Mouse (Mus musculus): Measurements from ENCODE around the gene Spata13. TPM values are rescaled to one million over a fixed set of nuclear protein-coding genes. Genes with fewer than 3 reads are reported as not detected.

Spata13 gene
- polyA plus RNA-seq, 1 experiment from 2014 or later: 73.2 TPM

DNA sequence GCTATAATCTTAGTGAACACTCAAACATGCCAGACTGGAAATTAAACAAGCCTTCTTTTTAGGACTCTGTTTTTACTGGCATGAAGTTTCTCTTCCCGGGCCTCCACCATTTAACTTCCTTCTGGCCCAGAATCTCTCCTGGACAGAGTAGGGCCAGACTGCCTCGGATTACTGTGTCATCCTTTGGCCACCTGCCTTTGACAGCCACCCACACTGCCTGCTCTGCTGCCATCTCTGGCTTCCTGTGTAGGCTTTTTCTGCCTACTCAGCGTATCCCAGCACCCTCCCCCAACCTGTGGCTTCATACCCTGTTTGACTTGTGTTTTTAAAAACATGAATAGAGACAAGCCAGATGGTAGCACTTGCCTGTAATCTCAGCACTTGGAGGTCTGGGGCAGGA lies 71.2 kb downstream of the Spata13 start:
- no peak overlapping the region for H3K27ac ChIP-seq (ENCODE audit: low read depth, low read length)
- no peaks in the 10 kb centered on the region for H3K4me1 ChIP-seq (replicated peaks; ENCODE audit: control insufficient read depth, insufficient read depth, low read length)
- H3K27me3 ChIP-seq (ENCODE audit: control insufficient read depth, insufficient read depth, low read length): no peaks in the 10 kb centered on the region
- no peak overlapping the region for H3K9ac ChIP-seq (ENCODE audit: low read depth, low read length)
- WGBS: 74% methylated on average over 3 of the region's 3 CpGs
- DNase-seq (ENCODE audit: low spot score) (no peak), ATAC-seq (ENCODE audit: low FRiP score) (no peak)
- H3K4me3 ChIP-seq (ENCODE audit: low read depth, low read length): no peak overlapping the region
- no peak overlapping the region for H3K4me2 ChIP-seq (replicated peaks; ENCODE audit: low read depth, low read length)
- H3K9me3 ChIP-seq (ENCODE audit: control insufficient read depth, low read length): no peaks in the 10 kb centered on the region
- H3K36me3 ChIP-seq (ENCODE audit: control insufficient read depth, insufficient read depth, low read length): no peaks in the 10 kb centered on the region

- Histone ChIP-seq H3K4me3 (ENCODE audit: low read depth, low read length) (no peak overlapping the region), H3K4me2 (replicated peaks; ENCODE audit: low read depth, low read length) (no peak overlapping the region), H3K27me3 (ENCODE audit: control insufficient read depth, insufficient read depth, low read length) (no peaks in the 10 kb centered on the region), H3K4me1 (replicated peaks; ENCODE audit: control insufficient read depth, insufficient read depth, low read length) (no peaks in the 10 kb centered on the region), H3K27ac (ENCODE audit: low read depth, low read length) (no peak overlapping the region), H3K9ac (ENCODE audit: low read depth, low read length) (no peak overlapping the region), H3K36me3 (ENCODE audit: control insufficient read depth, insufficient read depth, low read length) (no peaks in the 10 kb centered on the region), H3K9me3 (ENCODE audit: control insufficient read depth, low read length) (no peaks in the 10 kb centered on the region)
- no peak for ATAC-seq (ENCODE audit: low FRiP score)
- WGBS: 72% methylated on average over 11 of the region's 11 CpGs
- DNase-seq (ENCODE audit: low spot score): no peak
Observed at GRCm38 (mm10) chr14:60709192-60709591, 75.4 kb downstream of the Spata13 start.

GRCm38 (mm10) chr14:60709749-60710148 lies 75.9 kb downstream of the Spata13 start:
- Histone ChIP-seq H3K4me1 (replicated peaks; ENCODE audit: control insufficient read depth, insufficient read depth, low read length) (no peaks in the 10 kb centered on the region), H3K27me3 (ENCODE audit: control insufficient read depth, insufficient read depth, low read length) (no peaks in the 10 kb centered on the region), H3K27ac (ENCODE audit: low read depth, low read length) (no peak overlapping the region), H3K4me2 (replicated peaks; ENCODE audit: low read depth, low read length) (no peak overlapping the region), H3K9ac (ENCODE audit: low read depth, low read length) (no peak overlapping the region), H3K4me3 (ENCODE audit: low read depth, low read length) (no peak overlapping the region), H3K9me3 (ENCODE audit: control insufficient read depth, low read length) (no peaks in the 10 kb centered on the region), H3K36me3 (ENCODE audit: control insufficient read depth, insufficient read depth, low read length) (no peaks in the 10 kb centered on the region)
- ATAC-seq (ENCODE audit: low FRiP score) (no peak), DNase-seq (ENCODE audit: low spot score) (no peak)
- 91% methylated on average over 8 of the region's 8 CpGs for WGBS

DNA sequence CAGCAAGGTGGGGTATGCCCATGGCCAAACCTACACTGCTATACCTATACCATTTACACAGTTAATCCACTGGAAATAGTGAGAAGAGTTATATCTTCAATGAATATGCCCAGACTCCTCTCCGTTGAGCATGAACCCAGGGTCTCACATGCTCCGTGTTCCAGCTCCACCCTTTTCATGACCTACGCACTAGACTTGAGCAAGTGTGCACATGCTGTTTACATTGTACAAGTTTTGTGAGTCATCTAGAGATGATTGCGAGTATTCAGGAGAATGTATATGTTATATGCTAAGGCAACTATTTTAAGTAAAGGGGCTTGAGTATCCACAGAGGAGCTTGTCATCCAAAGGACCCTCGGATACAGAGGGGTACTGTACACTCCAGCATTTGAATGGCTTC lies 77.4 kb downstream of the Spata13 start:
- DNase-seq (ENCODE audit: low spot score) (no peak), ATAC-seq (ENCODE audit: low FRiP score) (no peak)
- no peaks in the 10 kb centered on the region for H3K9me3 ChIP-seq (ENCODE audit: control insufficient read depth, low read length)
- H3K36me3 ChIP-seq (ENCODE audit: control insufficient read depth, insufficient read depth, low read length): no peaks in the 10 kb centered on the region
- no peaks in the 10 kb centered on the region for H3K27me3 ChIP-seq (ENCODE audit: control insufficient read depth, insufficient read depth, low read length)
- H3K4me1 ChIP-seq (replicated peaks; ENCODE audit: control insufficient read depth, insufficient read depth, low read length): no peaks in the 10 kb centered on the region
- no peak overlapping the region for H3K4me2 ChIP-seq (replicated peaks; ENCODE audit: low read depth, low read length)
- no peak overlapping the region for H3K4me3 ChIP-seq (ENCODE audit: low read depth, low read length)
- no peak overlapping the region for H3K9ac ChIP-seq (ENCODE audit: low read depth, low read length)
- no peak overlapping the region for H3K27ac ChIP-seq (ENCODE audit: low read depth, low read length)
- 95% methylated on average over 5 of the region's 5 CpGs for WGBS

- Histone ChIP-seq H3K36me3 (ENCODE audit: control insufficient read depth, insufficient read depth, low read length) (no peaks in the 10 kb centered on the region), H3K4me3 (ENCODE audit: low read depth, low read length) (no peak overlapping the region), H3K27me3 (ENCODE audit: control insufficient read depth, insufficient read depth, low read length) (no peaks in the 10 kb centered on the region), H3K9me3 (ENCODE audit: control insufficient read depth, low read length) (no peaks in the 10 kb centered on the region), H3K27ac (ENCODE audit: low read depth, low read length) (no peak overlapping the region), H3K9ac (ENCODE audit: low read depth, low read length) (no peak overlapping the region), H3K4me1 (replicated peaks; ENCODE audit: control insufficient read depth, insufficient read depth, low read length) (no peaks in the 10 kb centered on the region), H3K4me2 (replicated peaks; ENCODE audit: low read depth, low read length) (no peak overlapping the region)
- WGBS: 89% methylated on average over 6 of the region's 6 CpGs
- DNase-seq (ENCODE audit: low spot score) (no peak), ATAC-seq (ENCODE audit: low FRiP score) (no peak)
Observed at GRCm38 (mm10) chr14:60711590-60712288, 77.9 kb downstream of the Spata13 start.

DNA sequence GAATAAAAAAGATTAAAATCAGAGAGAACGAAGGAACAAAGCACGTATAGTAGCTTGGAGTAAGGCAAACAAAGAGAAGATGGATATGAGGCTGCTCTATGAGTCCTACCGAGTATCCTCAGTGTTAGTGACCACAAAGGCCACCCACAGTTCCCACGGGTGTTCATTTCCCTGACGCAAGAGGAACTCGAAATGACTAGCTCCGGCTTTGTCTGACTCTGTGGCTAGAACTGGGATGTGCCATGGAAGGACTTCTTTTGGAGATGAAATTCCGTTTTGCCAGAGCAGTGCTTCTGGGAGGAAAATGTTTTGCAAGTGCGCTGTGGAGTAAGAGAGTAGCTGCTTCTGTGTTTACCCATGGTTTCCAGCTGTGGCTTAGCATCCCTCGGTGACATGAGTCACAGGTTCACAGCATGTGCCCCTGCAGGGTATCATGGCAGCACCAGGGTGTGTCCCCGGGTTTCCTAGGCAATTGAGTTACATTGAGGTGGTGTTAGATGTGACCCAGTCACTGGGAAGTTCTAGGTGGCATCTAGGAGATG lies 78.6 kb downstream of the Spata13 start:
- Histone ChIP-seq H3K9me3 (ENCODE audit: control insufficient read depth, low read length) (no peaks in the 10 kb centered on the region), H3K27ac (ENCODE audit: low read depth, low read length) (no peak overlapping the region), H3K4me3 (ENCODE audit: low read depth, low read length) (no peak overlapping the region), H3K4me1 (replicated peaks; ENCODE audit: control insufficient read depth, insufficient read depth, low read length) (no peaks in the 10 kb centered on the region), H3K36me3 (ENCODE audit: control insufficient read depth, insufficient read depth, low read length) (no peaks in the 10 kb centered on the region), H3K27me3 (ENCODE audit: control insufficient read depth, insufficient read depth, low read length) (no peaks in the 10 kb centered on the region), H3K4me2 (replicated peaks; ENCODE audit: low read depth, low read length) (no peak overlapping the region), H3K9ac (ENCODE audit: low read depth, low read length) (no peak overlapping the region)
- ATAC-seq (ENCODE audit: low FRiP score) (no peak), DNase-seq (ENCODE audit: low spot score) (no peak)
- 87% methylated on average over 11 of the region's 11 CpGs for WGBS

DNA sequence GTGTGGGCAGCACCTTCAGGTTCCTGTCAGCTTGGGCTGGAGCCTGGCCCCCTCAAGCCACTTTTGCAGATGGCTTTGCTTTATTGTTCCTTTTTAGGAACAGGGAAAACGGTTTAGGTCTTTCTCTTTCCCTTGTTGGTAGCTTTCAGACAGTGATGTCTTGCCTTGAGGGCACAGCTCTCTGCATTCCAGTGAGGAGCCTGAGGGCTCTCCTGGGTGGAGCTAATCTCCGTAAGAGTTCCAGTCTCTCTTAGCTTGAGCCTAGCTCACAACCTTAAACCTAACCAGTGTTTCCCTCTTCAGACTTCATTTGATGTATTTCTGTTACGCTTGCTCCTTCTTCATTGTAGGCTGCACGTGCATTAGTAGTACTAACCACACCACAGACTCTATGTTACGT lies 81.9 kb downstream of the Spata13 start:
- Histone ChIP-seq H3K4me1 (replicated peaks; ENCODE audit: control insufficient read depth, insufficient read depth, low read length) (no peaks in the 10 kb centered on the region), H3K27ac (ENCODE audit: low read depth, low read length) (no peak overlapping the region), H3K4me2 (replicated peaks; ENCODE audit: low read depth, low read length) (no peak overlapping the region), H3K9ac (ENCODE audit: low read depth, low read length) (no peak overlapping the region), H3K36me3 (ENCODE audit: control insufficient read depth, insufficient read depth, low read length) (no peaks in the 10 kb centered on the region), H3K4me3 (ENCODE audit: low read depth, low read length) (no peak overlapping the region), H3K9me3 (ENCODE audit: control insufficient read depth, low read length) (no peaks in the 10 kb centered on the region), H3K27me3 (ENCODE audit: control insufficient read depth, insufficient read depth, low read length) (no peaks in the 10 kb centered on the region)
- ATAC-seq (ENCODE audit: low FRiP score) (no peak), DNase-seq (ENCODE audit: low spot score) (no peak)
- WGBS: 83% methylated on average over 5 of the region's 5 CpGs

DNA sequence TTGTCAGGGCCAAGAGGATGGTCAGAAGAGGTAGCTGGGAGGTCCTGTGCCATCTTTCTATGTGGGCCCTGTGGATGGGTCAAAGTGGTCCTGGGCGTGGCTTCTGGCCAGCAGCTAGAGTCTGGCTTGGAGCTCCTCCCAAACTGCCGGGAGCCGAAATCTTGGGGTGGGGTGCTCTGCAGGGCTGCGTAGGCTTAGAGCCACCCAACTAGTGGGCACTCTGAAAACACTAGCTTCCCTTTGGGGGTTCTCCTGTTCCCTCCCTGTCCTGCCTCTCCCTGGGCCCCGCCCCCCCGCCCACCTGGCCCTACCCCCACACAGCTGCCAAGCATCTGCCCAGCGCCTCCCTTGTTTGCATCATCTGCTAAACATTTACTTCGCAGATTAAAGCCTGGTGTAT lies 87.5 kb downstream of the Spata13 start:
- H3K4me3 ChIP-seq (ENCODE audit: low read depth, low read length): no peak overlapping the region
- H3K9me3 ChIP-seq (ENCODE audit: control insufficient read depth, low read length): no peaks in the 10 kb centered on the region
- no peaks in the 10 kb centered on the region for H3K4me1 ChIP-seq (replicated peaks; ENCODE audit: control insufficient read depth, insufficient read depth, low read length)
- no peaks in the 10 kb centered on the region for H3K27me3 ChIP-seq (ENCODE audit: control insufficient read depth, insufficient read depth, low read length)
- WGBS: 57% methylated on average over 8 of the region's 8 CpGs
- H3K36me3 ChIP-seq (ENCODE audit: control insufficient read depth, insufficient read depth, low read length): no peaks in the 10 kb centered on the region
- ATAC-seq (ENCODE audit: low FRiP score): no peak
- no peak overlapping the region for H3K27ac ChIP-seq (ENCODE audit: low read depth, low read length)
- no peak overlapping the region for H3K9ac ChIP-seq (ENCODE audit: low read depth, low read length)
- no peak for DNase-seq (ENCODE audit: low spot score)
- H3K4me2 ChIP-seq (replicated peaks; ENCODE audit: low read depth, low read length): no peak overlapping the region

DNA sequence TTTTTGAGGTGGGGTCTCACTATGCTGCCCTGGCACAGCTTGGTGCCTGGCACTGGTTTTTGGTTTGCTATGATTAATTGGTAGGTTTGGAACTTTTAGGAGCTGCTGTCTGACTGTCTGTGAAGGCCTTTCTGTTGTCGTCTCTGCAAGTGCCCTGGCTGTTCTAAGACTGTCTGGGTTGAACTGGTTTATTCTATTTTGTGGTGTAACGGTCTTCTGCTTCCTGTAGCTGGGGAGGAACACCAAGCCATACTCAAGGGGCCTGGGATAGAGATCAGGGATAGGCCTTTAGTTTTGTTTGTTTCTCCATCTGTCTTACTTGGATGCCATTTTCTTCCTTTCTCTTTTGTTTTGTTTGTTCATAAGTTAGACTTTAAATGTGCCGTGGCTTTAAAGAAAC lies 88.1 kb downstream of the Spata13 start:
- Histone ChIP-seq H3K9ac (ENCODE audit: low read depth, low read length) (no peak overlapping the region), H3K27ac (ENCODE audit: low read depth, low read length) (no peak overlapping the region), H3K4me1 (replicated peaks; ENCODE audit: control insufficient read depth, insufficient read depth, low read length) (no peaks in the 10 kb centered on the region), H3K27me3 (ENCODE audit: control insufficient read depth, insufficient read depth, low read length) (no peaks in the 10 kb centered on the region), H3K9me3 (ENCODE audit: control insufficient read depth, low read length) (no peaks in the 10 kb centered on the region), H3K36me3 (ENCODE audit: control insufficient read depth, insufficient read depth, low read length) (no peaks in the 10 kb centered on the region), H3K4me2 (replicated peaks; ENCODE audit: low read depth, low read length) (no peak overlapping the region), H3K4me3 (ENCODE audit: low read depth, low read length) (no peak overlapping the region)
- ATAC-seq (ENCODE audit: low FRiP score) (no peak), DNase-seq (ENCODE audit: low spot score) (no peak)
- WGBS: 80% methylated on average over 3 of the region's 3 CpGs

Data from hindbrain, embryonic 11.5 days (tissue).